ENCODE assay signal across 8 mouse cellular contexts in the genomic region with DNA sequence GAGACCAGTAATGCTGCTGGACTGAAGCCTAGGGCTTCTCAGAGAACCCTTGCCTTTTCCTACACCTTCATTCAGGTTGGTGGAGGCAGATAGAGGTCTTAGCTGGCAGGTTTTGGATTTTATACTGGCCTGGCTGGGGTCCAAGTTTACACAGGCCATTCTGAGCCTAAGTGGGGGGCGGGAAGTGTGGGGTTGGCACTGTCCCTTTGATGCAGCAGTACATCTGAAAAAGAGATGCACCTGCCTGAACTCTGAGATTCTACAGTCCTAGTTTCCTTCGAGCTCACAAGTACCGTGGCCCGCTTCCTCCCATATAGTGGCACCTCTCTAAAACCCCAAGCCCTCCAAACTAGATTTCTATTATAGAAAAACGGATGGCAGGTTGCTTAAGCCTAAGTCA. TPM values are rescaled to one million over a fixed set of nuclear protein-coding genes. Genes with fewer than 3 reads are reported as not detected.
DNase-seq lines count a peak whose midpoint lies in the region; ATAC-seq and TF ChIP-seq lines count a peak whose summit lies in the region.

No protein-coding gene starts in this region.

- peak overlapping the region; percentile 94; the same call in 1 of the 2 replicates for H3K4me2 ChIP-seq in heart, embryonic 11.5 days
- peak overlapping the region; percentile 62; the same call in 1 of the 2 replicates for H3K4me2 ChIP-seq in CH12.LX (ENCODE audit: insufficient read depth, low read depth, poor library complexity, severe bottlenecking)
- peak overlapping the region; percentile 96 for H3K4me2 ChIP-seq in forebrain, postnatal 0 days (ENCODE audit: low read depth)
- H3K4me2 ChIP-seq in midbrain, embryonic 11.5 days, result peak overlapping the region; percentile 98

- H3K79me2 ChIP-seq in CH12.LX (replicated peaks; ENCODE audit: control insufficient read depth, extremely low read depth, insufficient read depth, poor library complexity, severe bottlenecking), result no peaks in the 10 kb centered on the region

- ATAC-seq in heart, embryonic 11.5 days (replicated peaks; ENCODE audit: insufficient number of reproducible peaks, low FRiP score, low TSS enrichment), result no peak
- ATAC-seq in forebrain, postnatal 0 days, result no peak
- ATAC-seq in midbrain, embryonic 11.5 days (ENCODE audit: low FRiP score), result no peak

- TF ChIP-seq POLR2A in CH12.LX (IDR thresholded peaks at IDR 0.05; ENCODE audit: low read depth, low read length), result no peak

- in situ Hi-C loops in CH12.LX (cut with MboI; ENCODE audit: low pct_ligation_motif_present, low pct_unique_long_range_greater_than_20kb, low sequenced_read_pairs), result no loop called here

- TF ChIP-seq RAD21 in CH12.LX (IDR thresholded peaks at IDR 0.05; ENCODE audit: low read depth, low read length), result no peak

- H3K36me3 ChIP-seq in heart, embryonic 11.5 days (ENCODE audit: control insufficient read depth, insufficient read depth, low read length), result no peaks in the 10 kb centered on the region
- no peaks in the 10 kb centered on the region for H3K36me3 ChIP-seq in CH12.LX (replicated peaks in 1 of 2; ENCODE audit: control insufficient read depth in 1 of 2, insufficient read depth in 1 of 2, low read length in 1 of 2)
- no peaks in the 10 kb centered on the region for H3K36me3 ChIP-seq in forebrain, postnatal 0 days (ENCODE audit: insufficient read depth)
- H3K36me3 ChIP-seq in midbrain, embryonic 11.5 days (ENCODE audit: control insufficient read depth, insufficient read depth, low read length), result no peaks in the 10 kb centered on the region

- no peak overlapping the region for H3K9ac ChIP-seq in heart, embryonic 11.5 days (ENCODE audit: low read depth, low read length)
- no peak overlapping the region for H3K9ac ChIP-seq in CH12.LX (ENCODE audit: insufficient read depth, low read depth)
- H3K9ac ChIP-seq in forebrain, postnatal 0 days, result no peak overlapping the region
- 0 out of 2 replicates have a peak overlapping the region, but pooled peaks have one; percentile 34 for H3K9ac ChIP-seq in midbrain, embryonic 11.5 days (ENCODE audit: low read length)

- H3K4me1 ChIP-seq in heart, embryonic 11.5 days (ENCODE audit: control insufficient read depth, insufficient read depth, low read length), result peaks cover 17% of the 10 kb centered on the region
- peaks cover 10 to 52% of the 10 kb centered on the region in 2 experiments for H3K4me1 ChIP-seq in CH12.LX (ENCODE audit: control insufficient read depth in 1 of 2, insufficient read depth in 2 of 2)
- peaks cover 10% of the 10 kb centered on the region; the same call in 1 of the 2 replicates for H3K4me1 ChIP-seq in forebrain, postnatal 0 days (ENCODE audit: insufficient read depth)
- H3K4me1 ChIP-seq in midbrain, embryonic 11.5 days (ENCODE audit: control insufficient read depth, insufficient read depth, low read length), result peaks cover 31% of the 10 kb centered on the region

- no peak overlapping the region for H3K4me3 ChIP-seq in heart, embryonic 11.5 days (ENCODE audit: low read depth, low read length)
- no peak overlapping the region for H3K4me3 ChIP-seq in CH12.LX (replicated peaks in 1 of 3; ENCODE audit: low read depth in 2 of 3, low read length in 2 of 3, poor library complexity in 1 of 3)
- no peak overlapping the region for H3K4me3 ChIP-seq in forebrain, postnatal 0 days (ENCODE audit: low read depth, low read length)
- H3K4me3 ChIP-seq in midbrain, embryonic 11.5 days (ENCODE audit: low read depth, low read length), result peak overlapping the region; percentile 62

- no peak for TF ChIP-seq CTCF in CH12.LX (conservative IDR thresholded peaks at IDR 0.05 in 1 of 2, IDR thresholded peaks at IDR 0.05 in 1 of 2; ENCODE audit: low read depth in 2 of 2, low read length in 2 of 2)
- TF ChIP-seq CTCF in forebrain, postnatal 0 days (IDR thresholded peaks at IDR 0.05; ENCODE audit: low read depth), result no peak

- intact Hi-C loops in gastrocnemius, postnatal 36 days (cut with DNase I), result no loop called here
- intact Hi-C loops in gastrocnemius, postnatal 14 days (cut with DNase I; ENCODE audit: low total_unique reads), result no loop called here

- 40% methylated on average over 5 of the region's 5 CpGs for WGBS in heart, embryonic 11.5 days (ENCODE audit: insufficient replicate concordance)
- 40% methylated on average over 5 of the region's 5 CpGs for WGBS in forebrain, postnatal 0 days
- 25% methylated on average over 5 of the region's 5 CpGs for WGBS in midbrain, embryonic 11.5 days

- peaks cover 15% of the 10 kb centered on the region for H3K27me3 ChIP-seq in heart, embryonic 11.5 days (ENCODE audit: control insufficient read depth, insufficient read depth, low read length)
- peaks cover 53% of the 10 kb centered on the region for H3K27me3 ChIP-seq in CH12.LX (replicated peaks)
- no peaks in the 10 kb centered on the region for H3K27me3 ChIP-seq in forebrain, postnatal 0 days (ENCODE audit: insufficient read depth, low read length)
- H3K27me3 ChIP-seq in midbrain, embryonic 11.5 days (ENCODE audit: control insufficient read depth, insufficient read depth, low read length), result peaks cover 10% of the 10 kb centered on the region

- H3K9me3 ChIP-seq in heart, embryonic 11.5 days (replicated peaks; ENCODE audit: control insufficient read depth, low read length), result no peaks in the 10 kb centered on the region
- H3K9me3 ChIP-seq in CH12.LX (replicated peaks; ENCODE audit: low read length), result no peaks in the 10 kb centered on the region
- no peaks in the 10 kb centered on the region for H3K9me3 ChIP-seq in forebrain, postnatal 0 days (ENCODE audit: low read length)
- no peaks in the 10 kb centered on the region for H3K9me3 ChIP-seq in midbrain, embryonic 11.5 days (ENCODE audit: control insufficient read depth, low read length)

- dilution Hi-C loops in CH12.LX (cut with MboI; ENCODE audit: extremely low pct_ligation_motif_present, extremely low pct_unique_long_range_greater_than_20kb, low sequenced_read_pairs), result no loop called here

- no peak for DNase-seq in heart, adult 9 months (ENCODE audit: low spot score in 2 of 2)
- no peak for DNase-seq in CH12.LX (ENCODE audit: extremely low read depth)
- no peak for DNase-seq in forebrain, postnatal 0 days
- DNase-seq in midbrain, embryonic 11.5 days (ENCODE audit: low spot score, missing footprints), result peak; percentile 89
- DNase-seq in gastrocnemius, postnatal 36 days, result no peak
- DNase-seq in urinary bladder, postnatal 4 days (ENCODE audit: low spot score in 2 of 2), result no peak
- no peak for DNase-seq in gastrocnemius, postnatal 14 days

- TF ChIP-seq EP300 in CH12.LX (IDR thresholded peaks at IDR 0.05; ENCODE audit: low read length), result no peak

- H3K27ac ChIP-seq in heart, embryonic 11.5 days (ENCODE audit: low read depth, low read length), result no peak overlapping the region
- no peak overlapping the region for H3K27ac ChIP-seq in CH12.LX (ENCODE audit: insufficient read depth, low read depth)
- H3K27ac ChIP-seq in forebrain, postnatal 0 days (ENCODE audit: low read depth, low read length), result no peak overlapping the region
- no peak overlapping the region; the same call in 1 of the 2 replicates for H3K27ac ChIP-seq in midbrain, embryonic 11.5 days (ENCODE audit: low read depth, low read length)

TF ChIP-seq in CH12.LX, 34 proteins besides CTCF, POLR2A, EP300 and RAD21 (continues in another document):
- TF ChIP-seq ZC3H11A (IDR thresholded peaks at IDR 0.05; ENCODE audit: low read depth, low read length), result no peak
- TF ChIP-seq IRF4 (IDR thresholded peaks at IDR 0.05; ENCODE audit: low read depth, low read length), result no peak
- TF ChIP-seq BHLHE40 (IDR thresholded peaks at IDR 0.05; ENCODE audit: low read depth, low read length), result no peak

RNA-seq across cellular contexts. Expression of a gene that starts 1.4 kb away (rescaled TPM):
- 34.3 and 40.4 TPM in 2 replicates for polyA plus RNA-seq in heart, embryonic 11.5 days (2014; fragmentation: Nextera tagmentation; extraction: Ambion mirVana)
- 14.9 and 17.3 TPM in 2 replicates for total RNA-seq in CH12.LX (2012; rRNA removed)
- total RNA-seq in CH12.LX (2014; rRNA removed), result 2.5 and 3.1 TPM in 2 replicates
- polyA plus RNA-seq in CH12.LX (2012; ENCODE audit: insufficient read length, low read depth), result 19.6 and 21.6 TPM in 2 replicates
- 27.2 and 42.8 TPM in 2 replicates for total RNA-seq in forebrain, postnatal 0 days (2014; rRNA removed)
- 65.9 and 70.6 TPM in 2 replicates for polyA plus RNA-seq in forebrain, postnatal 0 days (2015; fragmentation: Nextera tagmentation; extraction: Ambion mirVana)
- polyA plus RNA-seq in midbrain, embryonic 11.5 days (2014; fragmentation: Nextera tagmentation; extraction: Ambion mirVana), result 36.9 and 42.0 TPM in 2 replicates
- 10 to 100 TPM; 10.5 to 15.5 TPM for total RNA-seq in gastrocnemius, postnatal 36 days (2021)
- total RNA-seq in gastrocnemius, postnatal 14 days (2021), result 10 to 100 TPM; 20.2 to 23.8 TPM

RNA-seq across cellular contexts. Expression of a gene that starts 35.4 kb away (rescaled TPM):
- polyA plus RNA-seq in heart, embryonic 11.5 days (2014; fragmentation: Nextera tagmentation; extraction: Ambion mirVana), result 1.6 and 1.8 TPM in 2 replicates
- not detected in 2 replicates for total RNA-seq in CH12.LX (2012; rRNA removed)
- total RNA-seq in CH12.LX (2014; rRNA removed), result not detected in 2 replicates
- polyA plus RNA-seq in CH12.LX (2012; ENCODE audit: insufficient read length, low read depth), result not detected in 2 replicates
- total RNA-seq in forebrain, postnatal 0 days (2014; rRNA removed), result 17.6 and 23.5 TPM in 2 replicates
- polyA plus RNA-seq in forebrain, postnatal 0 days (2015; fragmentation: Nextera tagmentation; extraction: Ambion mirVana), result 9.0 and 12.1 TPM in 2 replicates
- 0.53 and 0.58 TPM in 2 replicates for polyA plus RNA-seq in midbrain, embryonic 11.5 days (2014; fragmentation: Nextera tagmentation; extraction: Ambion mirVana)
- under 1 TPM; 0.43 to 0.54 TPM for total RNA-seq in gastrocnemius, postnatal 36 days (2021)
- total RNA-seq in gastrocnemius, postnatal 14 days (2021), result under 1 TPM; 0.64 to 0.88 TPM

RNA-seq across cellular contexts. Expression of a gene that starts 50.0 kb away (rescaled TPM):
- 39.9 and 43.0 TPM in 2 replicates for polyA plus RNA-seq in heart, embryonic 11.5 days (2014; fragmentation: Nextera tagmentation; extraction: Ambion mirVana)
- total RNA-seq in CH12.LX (2012; rRNA removed), result 37.6 and 46.7 TPM in 2 replicates
- 56.2 and 63.9 TPM in 2 replicates for total RNA-seq in CH12.LX (2014; rRNA removed)
- 103 and 109 TPM in 2 replicates for polyA plus RNA-seq in CH12.LX (2012; ENCODE audit: insufficient read length, low read depth)
- 32.8 and 33.5 TPM in 2 replicates for total RNA-seq in forebrain, postnatal 0 days (2014; rRNA removed)
- polyA plus RNA-seq in forebrain, postnatal 0 days (2015; fragmentation: Nextera tagmentation; extraction: Ambion mirVana), result 14.7 and 18.0 TPM in 2 replicates
- polyA plus RNA-seq in midbrain, embryonic 11.5 days (2014; fragmentation: Nextera tagmentation; extraction: Ambion mirVana), result 60.5 and 64.4 TPM in 2 replicates
- 10 to 100 TPM; 12.8 to 15.7 TPM for total RNA-seq in gastrocnemius, postnatal 36 days (2021)
- 10 to 100 TPM; 13.6 to 13.8 TPM for total RNA-seq in gastrocnemius, postnatal 14 days (2021)

RNA-seq across cellular contexts. Expression of a gene that starts 57.5 kb away (rescaled TPM):
- 23.4 and 27.4 TPM in 2 replicates for polyA plus RNA-seq in heart, embryonic 11.5 days (2014; fragmentation: Nextera tagmentation; extraction: Ambion mirVana)
- total RNA-seq in CH12.LX (2012; rRNA removed) (14.6 and 23.7 TPM in 2 replicates), CH12.LX (2014; rRNA removed) (40.0 and 52.3 TPM in 2 replicates)
- 10.5 and 11.1 TPM in 2 replicates for polyA plus RNA-seq in CH12.LX (2012; ENCODE audit: insufficient read length, low read depth)
- 16.8 and 26.4 TPM in 2 replicates for total RNA-seq in forebrain, postnatal 0 days (2014; rRNA removed)
- polyA plus RNA-seq in forebrain, postnatal 0 days (2015; fragmentation: Nextera tagmentation; extraction: Ambion mirVana), result 37.4 and 41.2 TPM in 2 replicates
- 30.1 and 30.5 TPM in 2 replicates for polyA plus RNA-seq in midbrain, embryonic 11.5 days (2014; fragmentation: Nextera tagmentation; extraction: Ambion mirVana)
- 1 to 10 TPM; 3.2 to 3.4 TPM for total RNA-seq in gastrocnemius, postnatal 36 days (2021)
- 1 to 10 TPM; 5.3 to 5.4 TPM for total RNA-seq in gastrocnemius, postnatal 14 days (2021)
